Mouse (Mus musculus) limb, embryonic 13.5 days (tissue): ENCODE data around the gene Golga4. TPM values are rescaled to one million over a fixed set of nuclear protein-coding genes. Genes with fewer than 3 reads are reported as not detected.

Experiments used
- ATAC-seq: fragments of 200-750 bp; cut with Nextera tagmentation; 2 replicates; pipeline ENCODE4 v1.8.0; 2017; ENCODE audit warnings: low read depth, moderate number of reproducible peaks, moderate TSS enrichment; ENCODE audit not compliant: low FRiP score
- H3K27ac ChIP-seq: fragments of 300-500 bp; sonication (generic); 2 replicates; pipeline ENCODE4 v1.5.1; 2015; ENCODE audit warnings: inconsistent platforms, mild to moderate bottlenecking, moderate library complexity
- H3K27me3 ChIP-seq: fragments of 300-500 bp; sonication (generic); 2 replicates; pipeline ENCODE4 v1.6.1; 2015; ENCODE audit warnings: mild to moderate bottlenecking, inconsistent platforms
- H3K36me3 ChIP-seq: fragments of 300-500 bp; sonication (generic); 2 replicates; pipeline ENCODE4 v1.6.1; 2015; ENCODE audit warnings: inconsistent platforms, mild to moderate bottlenecking, moderate library complexity
- H3K4me1 ChIP-seq: fragments of 300-500 bp; sonication (generic); 2 replicates; pipeline ENCODE4 v1.6.1; 2015; ENCODE audit warnings: inconsistent platforms
- H3K4me2 ChIP-seq: fragments of 300-500 bp; sonication (generic); replicated peaks from 2 replicates; pipeline ENCODE4 v1.6.1; 2015; ENCODE audit warnings: inconsistent platforms, mild to moderate bottlenecking, moderate library complexity
- H3K4me3 ChIP-seq: fragments of 300-500 bp; sonication (generic); 2 replicates; pipeline ENCODE4 v1.5.1; 2015; ENCODE audit warnings: moderate library complexity, mild to moderate bottlenecking, inconsistent platforms
- H3K9ac ChIP-seq: fragments of 300-500 bp; sonication (generic); 2 replicates; pipeline ENCODE4 v1.6.1; 2015; ENCODE audit warnings: mild to moderate bottlenecking, inconsistent platforms
- H3K9me3 ChIP-seq: fragments of 300-500 bp; sonication (generic); 2 replicates; pipeline ENCODE4 v1.6.1; 2016; ENCODE audit warnings: inconsistent platforms
- whole genome bisulfite sequencing: fragments of 180-500 bp; shearing (Covaris S2); methylation state at CpG from one replicate; pipeline ENCODE4 v1.1.7; 2015; 5-methylcytosine and 5-hydroxymethylcytosine counted together
- polyA plus RNA-seq: library from polyadenylated mRNA; unstranded; fragments of >200 nt; fragmentation: Nextera tagmentation; extraction: Ambion mirVana; gene quantifications from 2 replicates; pipeline ENCODE4 v1.2.1, GENCODE M21; 2015

The Golga4 gene
- polyA plus RNA-seq, 1 experiment from 2014 or later: 56.0 TPM

DNA sequence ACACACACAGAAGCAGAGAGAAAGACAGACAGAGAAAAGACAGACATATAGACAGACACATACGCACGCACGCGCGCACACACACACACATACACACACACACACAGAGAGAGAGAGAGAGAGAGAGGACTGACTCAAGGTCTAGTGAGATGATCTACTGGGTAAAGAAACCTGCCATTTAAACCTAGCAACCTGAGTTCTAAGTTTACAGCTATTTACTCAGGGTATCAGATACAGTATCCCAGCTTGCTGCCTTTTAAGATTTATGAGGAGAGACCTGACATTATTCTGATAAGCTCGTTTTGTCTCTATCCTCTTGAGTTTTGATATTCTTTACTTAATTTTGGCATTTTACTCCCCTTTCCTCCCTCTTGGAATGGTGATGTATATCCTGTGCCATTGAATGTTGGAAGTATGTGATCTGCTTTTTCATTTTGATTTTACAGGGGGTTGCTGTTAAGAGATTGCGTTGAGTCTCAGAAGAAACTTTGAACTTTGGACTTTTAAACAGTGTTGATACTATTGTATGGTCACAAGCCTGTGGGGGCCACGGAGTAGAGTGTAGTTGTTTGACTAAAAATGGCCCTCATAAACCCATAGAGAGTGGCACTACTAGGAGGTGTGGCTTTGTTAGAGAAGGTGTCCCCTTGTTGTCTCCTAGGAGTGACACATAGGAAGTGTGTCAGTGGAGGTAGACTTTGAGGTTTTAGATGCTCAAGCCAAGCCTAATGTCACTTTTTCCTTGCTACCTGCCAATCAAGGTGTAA is 13.0 kb upstream of the Golga4 start:
- H3K4me2 ChIP-seq: no peak overlapping the region
- no peak overlapping the region for H3K4me3 ChIP-seq
- ATAC-seq: no peak
- no peaks in the 10 kb centered on the region for H3K36me3 ChIP-seq
- H3K4me1 ChIP-seq: peaks cover 13% of the 10 kb centered on the region
- H3K27ac ChIP-seq: no peak overlapping the region
- 86% methylated on average over 8 of the region's 8 CpGs for WGBS
- no peak overlapping the region for H3K9ac ChIP-seq
- peaks cover 2% of the 10 kb centered on the region; the same call in 1 of the 2 replicates for H3K9me3 ChIP-seq
- peaks cover 30% of the 10 kb centered on the region for H3K27me3 ChIP-seq

DNA sequence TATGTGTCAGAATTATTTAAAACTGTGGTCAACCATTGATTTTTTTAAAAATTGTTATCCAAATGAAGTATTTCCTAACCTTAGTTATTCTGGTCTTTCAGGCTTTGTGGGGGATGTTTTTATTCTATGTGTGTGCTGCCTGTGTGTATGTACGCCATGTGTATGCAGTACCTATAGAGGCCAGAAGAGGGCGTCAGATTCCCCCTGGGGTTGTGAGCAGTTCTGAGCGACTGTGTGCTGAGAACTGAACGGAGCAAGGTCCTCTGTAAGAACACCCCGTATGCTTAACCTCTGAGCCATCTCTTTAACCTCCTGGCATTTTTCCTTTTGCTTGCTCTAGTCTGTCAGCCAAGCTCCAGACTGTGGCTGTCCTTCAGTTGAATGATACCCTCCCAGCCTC is 12.0 kb upstream of the Golga4 start:
- Histone ChIP-seq H3K4me2 (no peak overlapping the region), H3K9me3 (peaks cover 2% of the 10 kb centered on the region; the same call in 1 of the 2 replicates), H3K4me1 (peaks cover 3% of the 10 kb centered on the region; the same call in 1 of the 2 replicates), H3K4me3 (no peak overlapping the region), H3K36me3 (no peaks in the 10 kb centered on the region), H3K27ac (no peak overlapping the region), H3K9ac (no peak overlapping the region), H3K27me3 (peaks cover 20% of the 10 kb centered on the region)
- ATAC-seq: no peak
- 88% methylated on average over 5 of the region's 5 CpGs for WGBS

DNA sequence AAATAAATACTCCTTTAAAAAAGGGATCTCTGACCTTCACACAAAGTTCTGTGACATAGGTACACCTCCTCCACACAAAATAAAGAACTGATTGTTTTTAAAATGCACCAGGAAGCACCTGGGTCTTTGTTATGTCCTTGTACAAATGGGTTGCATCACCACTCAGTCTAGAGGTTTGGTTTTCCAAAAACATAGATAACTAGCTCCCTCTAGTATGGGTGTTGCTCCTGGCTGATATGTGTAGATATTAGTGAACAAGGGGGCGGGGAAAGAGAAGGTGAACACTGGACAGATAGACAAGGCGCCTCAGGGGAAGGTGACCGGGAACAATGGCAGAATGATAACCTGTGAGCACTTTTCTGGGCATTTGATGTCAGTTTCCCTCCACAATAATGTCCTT is 10.1 kb upstream of the Golga4 start:
- H3K9me3 ChIP-seq: peaks cover 2% of the 10 kb centered on the region; the same call in 1 of the 2 replicates
- H3K27ac ChIP-seq: no peak overlapping the region
- no peaks in the 10 kb centered on the region for H3K4me1 ChIP-seq
- no peak overlapping the region for H3K4me3 ChIP-seq
- 93% methylated on average over 3 of the region's 3 CpGs for WGBS
- H3K36me3 ChIP-seq: no peaks in the 10 kb centered on the region
- peaks cover 7% of the 10 kb centered on the region; the same call in 1 of the 2 replicates for H3K27me3 ChIP-seq
- no peak for ATAC-seq
- no peak overlapping the region for H3K9ac ChIP-seq
- no peak overlapping the region for H3K4me2 ChIP-seq

DNA sequence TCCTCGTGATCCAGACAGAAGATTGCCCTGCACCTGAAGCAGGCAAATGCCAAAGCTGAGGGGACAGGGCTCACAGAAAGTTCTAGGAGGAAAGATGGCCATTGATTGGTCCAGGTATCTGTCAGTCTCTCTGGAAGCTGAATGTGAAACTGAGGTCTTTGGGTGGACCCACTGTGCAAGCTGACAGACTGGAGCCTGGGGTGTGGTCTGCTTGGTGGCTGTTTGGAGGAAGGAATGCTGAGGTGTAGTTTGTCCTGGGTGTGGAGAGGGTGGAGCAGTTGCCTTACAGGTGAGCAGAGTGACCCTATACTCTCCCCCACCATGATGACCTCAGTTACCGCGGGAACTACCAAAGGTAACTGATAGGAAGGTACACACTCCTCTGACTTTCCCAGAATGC is 9.1 kb upstream of the Golga4 start:
- H3K4me1 ChIP-seq: no peaks in the 10 kb centered on the region
- 82% methylated on average over 3 of the region's 3 CpGs for WGBS
- no peak overlapping the region for H3K4me2 ChIP-seq
- 0 out of 2 replicates have a peak, but pooled peaks cover under 1% of the 10 kb centered on the region for H3K27me3 ChIP-seq
- H3K27ac ChIP-seq: no peak overlapping the region
- no peaks in the 10 kb centered on the region for H3K36me3 ChIP-seq
- H3K4me3 ChIP-seq: no peak overlapping the region
- ATAC-seq: no peak
- peaks cover 2% of the 10 kb centered on the region; the same call in 1 of the 2 replicates for H3K9me3 ChIP-seq
- H3K9ac ChIP-seq: no peak overlapping the region

DNA sequence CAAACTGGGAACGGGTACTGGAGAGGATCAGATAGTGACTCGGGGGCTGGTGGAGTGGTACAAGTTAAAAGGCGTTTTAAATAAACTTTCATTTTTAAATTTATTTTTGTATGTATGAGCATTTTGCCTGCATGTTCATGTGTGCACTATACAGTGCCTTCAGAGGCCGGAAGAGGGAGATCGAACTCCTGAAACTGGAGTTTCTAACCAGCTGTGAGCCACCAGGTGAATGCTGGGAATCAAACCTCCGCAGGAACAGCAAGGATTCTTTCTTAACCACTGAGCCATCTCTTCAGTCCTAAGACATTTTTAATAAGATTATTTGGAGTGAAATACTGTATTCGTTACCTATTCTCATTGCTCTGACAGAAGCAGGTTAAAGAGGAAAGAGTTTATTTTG is 8.0 kb upstream of the Golga4 start:
- H3K27me3 ChIP-seq: no peaks in the 10 kb centered on the region
- WGBS: 76% methylated on average over 7 of the region's 7 CpGs
- H3K9me3 ChIP-seq: peaks cover 2% of the 10 kb centered on the region; the same call in 1 of the 2 replicates
- H3K4me3 ChIP-seq: no peak overlapping the region
- no peaks in the 10 kb centered on the region for H3K36me3 ChIP-seq
- no peak overlapping the region for H3K4me2 ChIP-seq
- H3K9ac ChIP-seq: no peak overlapping the region
- no peak overlapping the region for H3K27ac ChIP-seq
- no peaks in the 10 kb centered on the region for H3K4me1 ChIP-seq
- no peak for ATAC-seq

DNA sequence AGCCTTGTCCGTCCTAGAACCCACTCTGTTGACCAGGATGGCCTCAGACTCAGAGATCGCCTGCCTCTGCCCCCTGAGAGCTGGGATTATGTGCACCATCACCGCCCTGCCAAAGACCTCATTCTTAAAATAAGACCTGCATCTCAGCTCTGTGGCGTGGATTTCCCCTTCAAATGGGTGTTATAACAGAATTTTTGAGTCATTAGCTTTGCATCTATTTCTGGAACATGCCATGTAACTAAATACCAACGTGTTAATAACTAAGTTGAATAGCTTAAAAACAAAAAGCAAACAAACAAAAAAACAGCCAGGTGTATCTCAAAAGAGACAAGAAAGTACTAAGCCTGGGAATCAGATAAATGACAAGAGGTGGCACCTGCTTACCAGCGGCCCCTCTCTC is 5.1 kb upstream of the Golga4 start:
- H3K4me2 ChIP-seq: no peak overlapping the region
- 77% methylated on average over 6 of the region's 6 CpGs for WGBS
- no peaks in the 10 kb centered on the region for H3K9me3 ChIP-seq
- no peaks in the 10 kb centered on the region for H3K27me3 ChIP-seq
- no peak overlapping the region for H3K9ac ChIP-seq
- no peak overlapping the region for H3K27ac ChIP-seq
- H3K36me3 ChIP-seq: no peaks in the 10 kb centered on the region
- H3K4me3 ChIP-seq: no peak overlapping the region
- no peaks in the 10 kb centered on the region for H3K4me1 ChIP-seq
- no peak for ATAC-seq

DNA sequence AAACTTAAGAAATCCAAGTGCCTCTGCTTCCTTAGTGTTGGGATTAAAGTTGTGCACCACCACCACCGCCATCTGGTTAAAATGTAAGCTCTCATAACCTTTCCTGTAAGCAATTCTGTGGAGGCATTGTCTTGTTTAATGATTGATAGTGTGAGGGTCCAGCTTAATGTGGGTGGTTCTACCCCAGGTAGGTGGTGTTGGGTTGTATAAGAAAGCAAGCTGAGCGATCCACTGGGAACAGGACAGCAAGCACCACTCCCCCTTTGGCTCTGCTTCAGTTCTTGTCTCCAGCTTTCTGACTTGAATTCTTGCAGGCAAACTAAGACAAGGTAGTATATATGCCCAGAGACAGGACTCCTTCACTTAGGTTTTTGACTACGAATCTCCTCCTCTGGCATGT is 1.4 kb upstream of the Golga4 start:
- no peak for ATAC-seq

DNA sequence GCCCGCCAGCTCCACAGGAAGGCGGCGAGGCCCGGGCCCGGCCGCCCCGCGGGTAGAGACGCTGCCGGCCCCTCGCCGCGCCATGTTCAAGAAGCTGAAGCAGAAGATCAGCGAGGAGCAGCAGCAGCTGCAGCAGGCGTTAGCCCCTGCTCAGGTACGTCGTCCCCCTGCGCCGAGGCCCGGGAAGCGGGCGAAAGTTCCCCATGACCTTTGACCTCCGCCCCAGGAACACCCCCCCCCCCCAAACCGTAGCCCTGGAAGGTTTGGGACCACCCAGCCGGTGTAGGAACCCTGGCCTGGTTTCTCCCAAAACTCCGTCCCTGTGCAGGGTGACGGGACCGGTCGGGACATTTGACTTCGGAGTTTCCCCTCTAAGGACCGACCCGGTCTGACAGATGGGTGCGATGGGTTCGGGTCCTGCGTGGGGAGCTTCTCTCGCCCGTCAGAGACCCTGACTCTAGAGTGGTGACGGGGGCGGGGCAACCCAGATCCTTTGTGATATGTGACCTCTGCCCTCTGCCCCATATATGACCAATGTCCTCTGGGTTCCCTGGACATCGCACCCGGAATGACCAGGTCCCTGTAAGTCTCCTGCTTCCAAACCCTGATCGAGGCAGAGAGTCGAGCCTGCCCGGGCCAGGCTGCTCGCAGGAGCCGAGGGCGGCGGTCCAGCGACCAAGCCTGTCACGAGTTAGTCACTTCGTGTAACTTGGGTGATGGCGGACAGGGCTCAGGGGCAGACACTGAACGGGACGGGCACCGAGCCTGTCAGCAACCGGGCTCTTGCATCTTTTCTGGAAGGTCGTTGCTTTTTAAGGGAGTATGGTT is 551 bp downstream of the Golga4 start:
- Histone ChIP-seq H3K36me3 (peaks cover 4% of the 10 kb centered on the region; the same call in 1 of the 2 replicates), H3K9ac (peak overlapping the region; percentile 91), H3K4me3 (peak overlapping the region; percentile 92), H3K4me1 (peaks cover 34% of the 10 kb centered on the region), H3K27ac (no peak overlapping the region), H3K4me2 (peak overlapping the region; percentile 99), H3K27me3 (no peaks in the 10 kb centered on the region), H3K9me3 (no peaks in the 10 kb centered on the region)
- WGBS: 0% methylated on average over 55 of the region's 57 CpGs
- ATAC-seq: peak; percentile 66

More for the DNA sequence above, 1.4 kb upstream of the Golga4 start:
- Histone ChIP-seq H3K9ac (no peak overlapping the region), H3K9me3 (no peaks in the 10 kb centered on the region), H3K27me3 (no peaks in the 10 kb centered on the region), H3K4me2 (no peak overlapping the region), H3K4me1 (peaks cover 23% of the 10 kb centered on the region), H3K4me3 (no peak overlapping the region), H3K36me3 (no peaks in the 10 kb centered on the region), H3K27ac (no peak overlapping the region)
- 91% methylated on average over 3 of the region's 3 CpGs for WGBS

DNA sequence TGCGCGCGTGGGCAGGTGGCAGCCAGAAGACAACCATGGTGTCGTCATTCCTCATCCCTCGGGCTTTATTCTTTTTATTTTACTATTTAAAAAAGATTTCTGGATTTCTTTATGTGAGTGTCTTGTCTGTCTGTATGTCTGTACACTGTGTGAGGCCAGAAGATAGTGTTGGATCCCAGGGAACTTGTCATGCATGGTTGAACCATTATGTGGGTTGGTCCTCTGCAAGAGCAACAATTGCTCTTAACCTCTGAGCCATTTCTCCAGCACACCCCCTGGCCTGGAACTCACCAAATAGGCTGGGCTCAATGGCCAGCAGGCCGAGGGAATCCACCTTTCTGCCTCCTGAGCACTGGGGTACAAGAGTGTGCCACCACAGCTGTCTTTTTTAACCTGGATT is 1.5 kb downstream of the Golga4 start:
- Histone ChIP-seq H3K27ac (no peak overlapping the region), H3K4me3 (peak overlapping the region; percentile 92), H3K4me1 (peaks cover 34% of the 10 kb centered on the region), H3K9me3 (no peaks in the 10 kb centered on the region), H3K4me2 (peak overlapping the region; percentile 99), H3K27me3 (no peaks in the 10 kb centered on the region), H3K36me3 (peaks cover 4% of the 10 kb centered on the region; the same call in 1 of the 2 replicates), H3K9ac (peak overlapping the region; percentile 91)
- ATAC-seq: no peak
- WGBS: 76% methylated on average over 6 of the region's 6 CpGs

DNA sequence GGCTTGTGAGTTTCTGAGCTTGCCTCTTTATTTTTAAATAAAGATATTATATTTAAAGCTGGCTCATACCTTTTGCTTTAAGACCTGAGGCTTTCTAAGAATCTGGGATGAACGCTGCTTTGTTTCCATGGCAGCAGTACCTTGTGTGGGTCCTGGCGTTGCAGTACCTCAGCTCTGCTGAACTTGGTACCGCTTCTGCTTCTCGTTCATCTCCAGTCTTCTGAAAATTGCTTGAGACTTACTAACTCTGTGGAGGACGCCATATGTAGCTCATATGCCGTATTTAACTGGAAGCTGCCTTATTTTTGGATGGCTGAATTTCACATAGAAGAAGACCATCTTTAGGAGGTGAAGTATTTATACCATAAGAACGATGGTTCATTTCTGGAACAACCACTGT is 2.5 kb downstream of the Golga4 start:
- no peaks in the 10 kb centered on the region for H3K27me3 ChIP-seq
- peaks cover 34% of the 10 kb centered on the region for H3K4me1 ChIP-seq
- H3K36me3 ChIP-seq: peaks cover 4% of the 10 kb centered on the region; the same call in 1 of the 2 replicates
- H3K4me3 ChIP-seq: no peak overlapping the region
- H3K9me3 ChIP-seq: no peaks in the 10 kb centered on the region
- no peak overlapping the region for H3K4me2 ChIP-seq
- ATAC-seq: no peak
- no peak overlapping the region for H3K9ac ChIP-seq
- WGBS: 87% methylated on average over 7 of the region's 7 CpGs
- no peak overlapping the region for H3K27ac ChIP-seq

DNA sequence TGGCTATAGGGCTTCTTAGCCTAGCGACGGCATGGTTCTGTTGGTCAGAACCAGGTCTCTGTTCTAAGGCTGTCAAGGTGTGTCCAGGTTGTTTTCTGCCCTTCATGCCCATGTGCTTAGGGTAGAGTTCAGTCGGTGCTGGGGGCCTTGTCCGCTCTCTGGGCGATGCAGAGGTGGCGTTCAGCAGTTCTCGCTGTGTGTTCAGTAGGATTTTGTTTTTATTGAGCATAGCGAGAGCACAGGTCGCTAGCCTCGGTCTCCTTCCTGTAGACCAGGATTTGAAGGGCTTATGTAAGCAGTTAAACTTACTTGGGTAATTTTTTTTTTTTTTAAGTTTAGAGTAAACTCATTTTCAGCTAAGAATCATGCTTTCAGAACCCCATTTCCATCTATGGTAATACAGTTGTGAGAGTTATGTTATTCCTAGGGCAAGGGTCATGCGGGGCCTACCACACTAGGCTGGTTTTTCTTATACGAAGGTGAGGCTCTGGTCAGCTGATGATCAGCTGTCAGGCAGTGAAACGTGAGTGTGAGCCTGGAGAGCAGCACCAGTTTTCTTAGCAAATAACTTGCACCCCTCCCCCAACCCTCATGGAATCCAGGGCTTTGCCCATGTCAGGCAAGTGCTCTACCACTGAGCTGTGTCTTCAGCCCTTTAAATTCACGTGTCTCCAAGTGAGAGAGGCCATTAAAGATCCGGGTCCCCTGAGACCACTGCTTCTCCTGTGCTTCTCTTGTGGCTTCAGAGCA is 5.0 kb downstream of the Golga4 start:
- 71% methylated on average over 15 of the region's 15 CpGs for WGBS
- no peaks in the 10 kb centered on the region for H3K27me3 ChIP-seq
- H3K9me3 ChIP-seq: no peaks in the 10 kb centered on the region
- peaks cover 34% of the 10 kb centered on the region for H3K4me1 ChIP-seq
- H3K4me3 ChIP-seq: no peak overlapping the region
- H3K27ac ChIP-seq: no peak overlapping the region
- H3K36me3 ChIP-seq: peaks cover 23% of the 10 kb centered on the region
- ATAC-seq: no peak
- H3K9ac ChIP-seq: no peak overlapping the region
- H3K4me2 ChIP-seq: no peak overlapping the region
